Mouse (Mus musculus) embryo, embryonic 11 days (tissue): Measurements from ENCODE around the gene Sirt6.
"Not testable (repeated sequence)": the region's sequence is repeated elsewhere in the genome, so short reads cannot be mapped to it uniquely, and the experiment has no call there.

ENCODE experiments used
- DNase-seq: peaks from one replicate; pipeline ENCODE4 v3.0.0-alpha.2; 2015

Gene Sirt6

DNA sequence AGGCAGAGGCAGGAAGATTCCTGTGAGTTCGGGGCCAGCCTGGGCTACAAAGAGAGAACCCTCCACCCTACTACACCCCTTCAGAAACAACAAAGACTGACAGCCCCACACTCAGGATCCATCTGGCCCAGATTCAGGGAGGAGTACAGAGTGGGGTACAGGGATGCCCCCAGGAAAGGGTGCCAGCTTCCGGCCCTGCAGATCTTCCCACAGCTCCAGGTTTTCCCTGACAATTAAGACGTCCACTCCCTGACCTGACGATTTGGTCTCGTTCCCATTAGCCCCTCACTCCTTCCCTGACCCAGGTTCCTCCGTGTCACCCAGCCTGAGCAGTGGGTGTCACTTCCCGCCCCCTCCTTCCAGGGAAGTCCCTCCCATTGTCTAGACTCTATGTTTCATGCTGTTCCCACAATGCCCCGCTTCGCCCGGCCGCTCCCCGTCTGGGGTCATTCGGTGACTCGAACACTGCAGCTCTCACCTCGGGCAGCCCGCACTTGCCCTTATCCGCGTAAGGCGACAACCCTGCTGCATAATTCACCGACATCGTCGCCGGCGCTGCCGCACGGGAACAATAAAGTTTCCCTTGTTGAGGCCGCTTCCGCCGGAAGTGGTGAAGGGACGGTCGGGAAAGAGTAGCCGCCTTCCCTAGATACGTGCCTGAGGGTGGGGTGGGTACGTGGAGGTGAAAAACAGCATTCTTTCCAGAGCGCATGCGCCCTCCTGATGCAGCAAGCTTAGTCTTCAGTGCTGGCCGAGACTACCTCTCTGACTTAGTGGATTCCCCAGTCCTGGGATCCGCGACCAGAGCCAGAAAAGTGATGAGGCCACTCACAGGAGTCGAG lies at the start of gene Sirt6:
Gene Sirt6, minus strand, starts transcription at position 804 of the 842 bp plus-strand sequence.
- DNase-seq = peak; percentile 97

GRCm38 (mm10) chr10:81656174-81656573 lies 28.6 kb upstream of the Sirt6 start:
- no peak for DNase-seq

- no peak for DNase-seq
Measured at GRCm38 (mm10) chr10:81655178-81655577, 27.6 kb upstream of the Sirt6 start.

DNA sequence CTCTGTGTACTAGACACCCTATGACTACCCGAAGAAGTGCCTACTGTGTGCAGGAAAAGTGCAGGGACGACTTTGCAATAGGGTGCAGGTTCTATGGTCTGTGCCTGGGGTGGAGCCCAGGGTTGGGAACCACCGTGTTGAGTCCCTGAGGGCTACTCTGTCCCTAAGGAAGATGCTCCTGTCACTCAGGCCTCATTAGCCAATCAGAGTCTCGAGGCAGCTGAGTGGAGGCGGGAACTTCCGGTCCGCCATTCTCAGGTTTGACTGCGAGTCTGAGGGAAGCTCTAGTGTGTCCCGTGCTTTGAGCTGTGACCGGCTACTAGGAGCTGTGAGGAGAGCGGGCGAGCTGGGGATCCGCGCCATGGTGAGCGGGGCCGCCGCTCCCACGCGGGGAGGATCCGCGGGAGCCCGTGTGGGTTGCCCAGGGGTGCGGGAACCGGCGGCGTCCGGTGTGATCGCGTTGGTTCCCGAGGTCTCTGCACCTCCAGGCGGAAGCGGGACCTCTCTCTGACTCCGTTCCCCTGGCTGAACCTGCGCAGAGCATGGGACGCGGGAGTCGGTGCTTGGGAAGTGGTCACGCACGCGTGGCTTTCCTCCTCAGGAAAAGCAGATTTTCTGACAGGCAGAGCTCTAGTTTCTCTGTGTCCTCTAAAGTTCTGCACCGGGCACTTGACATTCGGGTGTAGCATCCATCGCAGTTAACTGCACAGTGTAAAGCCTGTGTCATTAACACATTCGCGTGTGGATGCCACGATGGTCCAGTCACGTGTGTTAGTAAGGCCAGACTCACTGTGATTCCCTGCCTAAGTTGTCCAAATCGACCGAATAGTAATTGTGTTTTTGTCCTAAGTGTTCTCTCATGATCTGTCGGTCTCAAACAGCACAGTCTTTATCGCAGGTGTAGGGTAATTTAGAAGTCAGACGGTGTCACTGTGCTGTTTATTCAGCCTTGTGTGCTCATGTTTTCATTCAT lies 21.5 kb upstream of the Sirt6 start, which contains the start of gene Gm10778:
Gene Gm10778, plus strand, starts transcription at position 257 of the 973 bp plus-strand sequence.
- DNase-seq = peak; percentile 93

- no peak for DNase-seq
Measured at GRCm38 (mm10) chr10:81646015-81646555, 18.5 kb upstream of the Sirt6 start.

DNA sequence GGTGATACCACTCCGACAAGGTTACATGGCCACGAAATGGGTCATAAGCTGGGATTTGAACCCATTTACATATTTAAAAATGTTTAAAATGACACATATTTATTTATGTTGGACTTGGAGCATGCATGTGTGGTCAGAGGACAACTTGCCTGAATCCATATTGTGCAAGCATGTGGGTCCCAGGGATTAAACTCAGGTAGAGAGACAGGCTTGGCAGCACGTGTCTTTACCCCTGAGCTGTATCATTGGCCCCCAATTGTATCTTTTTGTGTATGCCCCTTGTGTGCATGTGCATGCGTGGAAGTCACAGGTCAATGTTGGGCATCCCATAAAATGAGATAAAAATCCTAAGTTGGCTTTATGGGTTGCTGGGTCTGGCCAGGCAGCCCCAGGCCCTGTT lies 17.8 kb upstream of the Sirt6 start:
- no peak for DNase-seq

DNA sequence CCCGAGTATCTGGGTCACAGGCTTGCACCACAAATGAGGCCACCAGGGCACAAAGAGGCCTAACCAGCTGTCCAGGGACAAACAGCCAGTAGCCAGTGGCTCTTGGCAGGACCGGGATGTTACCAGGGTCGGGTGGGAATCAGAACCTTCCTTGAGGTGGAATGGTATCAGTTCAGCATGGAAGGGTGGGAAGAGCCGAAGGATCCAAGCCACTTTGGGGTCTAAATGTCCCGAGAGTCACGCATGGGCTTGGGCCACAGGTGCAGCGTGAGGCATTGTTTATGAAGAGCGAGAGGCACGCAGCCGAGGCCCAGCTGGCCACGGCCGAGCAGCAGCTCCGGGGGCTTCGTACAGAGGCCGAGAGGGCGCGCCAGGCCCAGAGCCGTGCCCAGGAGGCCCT lies 17.1 kb upstream of the Sirt6 start:
- no peak for DNase-seq

DNA sequence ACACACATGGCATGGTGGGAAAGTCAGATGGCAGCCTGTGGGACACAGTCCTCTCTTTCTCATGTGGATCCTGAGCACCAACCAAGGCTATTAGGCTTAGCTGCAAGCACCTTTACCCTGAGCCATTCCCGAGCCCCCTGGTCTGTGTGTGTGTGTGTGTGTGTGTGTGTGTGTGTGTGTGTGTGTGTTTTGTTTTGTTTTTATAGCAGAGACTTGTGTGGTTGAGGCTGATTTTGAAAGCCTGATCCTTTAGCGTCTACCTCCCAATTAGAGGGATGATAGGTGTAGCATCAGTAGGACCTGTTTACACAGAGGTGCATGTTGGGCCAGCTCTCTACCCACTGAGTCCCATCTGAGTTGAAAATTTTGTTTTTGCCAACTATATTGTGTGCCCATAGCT lies 16.6 kb upstream of the Sirt6 start:
- no peak for DNase-seq

GRCm38 (mm10) chr10:81643449-81644055 lies 16.0 kb upstream of the Sirt6 start:
- DNase-seq = peak; percentile 97

GRCm38 (mm10) chr10:81642648-81643448 lies 15.3 kb upstream of the Sirt6 start:
- no peak for DNase-seq

- DNase-seq = no peak
Measured at GRCm38 (mm10) chr10:81641978-81642647, 14.5 kb upstream of the Sirt6 start.

DNA sequence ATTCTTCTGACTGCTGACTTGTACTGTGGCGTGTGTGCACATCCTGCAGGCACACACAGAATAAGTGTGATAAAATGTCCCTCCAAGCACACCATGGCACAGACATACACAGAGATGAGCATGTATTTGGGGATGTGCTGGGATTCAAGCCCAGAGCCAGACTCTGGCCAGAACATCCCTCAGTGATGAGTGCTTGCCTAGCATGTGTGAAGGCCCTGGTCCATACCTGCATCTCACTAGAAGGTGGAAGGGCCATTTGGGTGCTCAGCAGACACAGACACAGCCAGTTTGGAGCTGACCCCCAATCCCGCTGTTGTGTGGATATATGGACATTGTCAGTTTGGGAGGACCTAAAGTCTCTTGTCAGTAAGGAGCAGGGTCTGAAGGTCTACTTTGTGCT lies 14.0 kb upstream of the Sirt6 start:
- no peak for DNase-seq

DNA sequence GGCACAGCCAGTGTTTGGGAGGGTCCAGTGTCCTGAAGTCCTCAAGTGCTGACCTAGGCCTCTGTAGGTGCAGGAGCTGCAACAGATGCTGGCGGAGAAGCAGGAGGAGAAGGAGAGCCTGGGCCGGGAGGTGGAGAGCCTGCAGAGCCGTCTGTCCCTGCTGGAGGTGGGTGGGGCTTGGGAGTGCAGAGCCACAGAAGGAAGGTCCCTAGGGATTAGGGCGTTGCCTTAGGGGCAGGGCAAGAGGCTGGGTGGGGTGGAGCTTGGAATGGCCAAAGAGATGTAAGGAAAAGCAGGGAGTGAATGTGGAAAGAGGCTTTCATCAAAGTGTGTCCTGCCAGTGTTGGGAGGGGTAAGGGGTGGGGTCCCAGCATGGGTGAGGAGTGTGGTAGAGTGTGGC lies 13.2 kb upstream of the Sirt6 start:
- DNase-seq = not testable (repeated sequence)

DNA sequence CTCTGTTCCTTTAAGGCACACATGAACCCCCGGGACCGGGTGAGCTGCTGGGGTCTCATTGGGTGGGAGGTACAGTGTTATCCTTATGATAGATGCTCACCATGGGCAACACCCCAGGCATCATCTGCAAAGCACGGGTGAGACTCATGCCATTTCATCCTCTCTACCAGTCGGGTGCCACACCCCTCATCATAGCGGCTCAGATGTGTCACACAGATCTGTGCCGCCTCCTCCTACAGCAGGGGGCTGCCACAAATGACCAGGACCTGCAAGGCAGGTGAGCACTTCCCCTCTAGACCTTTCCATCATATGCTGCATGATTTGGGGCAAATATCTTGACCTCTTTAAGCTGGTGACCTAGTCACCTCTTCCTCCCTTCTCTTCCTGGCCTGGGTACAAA lies 10.5 kb upstream of the Sirt6 start:
- no peak for DNase-seq

DNA sequence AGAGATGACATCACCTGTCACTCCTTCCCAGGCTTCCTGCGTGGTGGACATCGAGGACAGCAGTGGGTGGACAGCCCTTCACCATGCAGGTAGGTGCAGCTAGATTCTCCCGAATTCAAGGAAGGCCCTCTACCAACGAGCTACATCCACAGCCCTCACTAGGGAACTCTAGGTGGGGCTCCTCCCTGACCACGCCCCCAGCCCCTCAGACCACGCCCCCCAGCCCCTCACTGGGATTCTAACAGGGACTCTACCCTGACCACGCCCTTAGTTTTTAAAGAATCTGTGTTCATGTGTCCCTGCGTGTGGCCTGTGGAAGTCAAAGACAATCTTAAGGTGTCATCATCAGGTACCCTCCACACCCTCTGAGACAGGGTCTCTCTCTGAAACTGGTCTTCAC lies 8.7 kb upstream of the Sirt6 start:
- DNase-seq = no peak

DNA sequence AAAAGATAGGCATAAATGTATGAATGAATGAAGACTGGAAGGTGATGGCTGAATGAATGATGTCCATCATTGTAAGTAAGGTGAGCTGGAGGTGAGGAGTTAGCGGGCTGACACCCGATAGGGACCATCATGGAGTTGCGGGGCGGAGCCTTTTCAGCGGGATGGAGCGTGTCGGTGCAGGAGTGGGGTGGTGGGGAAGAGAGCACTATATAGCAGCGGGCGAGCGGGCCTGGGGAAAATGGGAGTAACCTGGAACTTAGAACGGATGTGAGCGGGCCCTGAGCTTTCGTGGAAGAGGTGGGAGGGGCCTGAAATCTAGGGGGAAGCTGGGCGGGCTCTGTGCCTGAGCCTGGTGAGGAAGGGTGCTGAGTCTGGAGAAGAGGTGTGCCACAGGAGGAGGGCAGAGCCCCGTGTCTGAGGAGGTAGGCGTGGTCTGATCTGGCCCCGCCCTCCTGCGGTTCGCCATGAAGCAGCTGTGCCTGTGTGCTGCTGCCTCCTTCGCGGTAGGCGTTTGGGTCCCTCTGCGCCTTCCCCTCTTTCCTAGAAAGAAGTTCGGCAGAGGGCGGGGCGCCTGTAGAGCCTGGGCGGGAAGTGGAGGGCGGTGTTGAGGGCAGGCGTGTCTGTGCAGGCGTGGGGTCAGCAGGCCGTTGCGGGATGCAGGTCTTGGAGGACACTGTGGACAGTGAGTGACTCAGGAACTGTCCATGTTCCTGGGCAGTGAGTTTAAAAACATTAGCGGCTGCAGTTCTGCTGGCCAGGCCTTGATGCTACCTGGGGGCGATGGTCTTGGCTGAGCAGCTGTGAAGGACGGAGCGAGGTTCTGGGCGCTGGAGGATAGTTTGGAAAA lies 5.9 kb upstream of the Sirt6 start:
- peak; percentile 89 for DNase-seq

DNA sequence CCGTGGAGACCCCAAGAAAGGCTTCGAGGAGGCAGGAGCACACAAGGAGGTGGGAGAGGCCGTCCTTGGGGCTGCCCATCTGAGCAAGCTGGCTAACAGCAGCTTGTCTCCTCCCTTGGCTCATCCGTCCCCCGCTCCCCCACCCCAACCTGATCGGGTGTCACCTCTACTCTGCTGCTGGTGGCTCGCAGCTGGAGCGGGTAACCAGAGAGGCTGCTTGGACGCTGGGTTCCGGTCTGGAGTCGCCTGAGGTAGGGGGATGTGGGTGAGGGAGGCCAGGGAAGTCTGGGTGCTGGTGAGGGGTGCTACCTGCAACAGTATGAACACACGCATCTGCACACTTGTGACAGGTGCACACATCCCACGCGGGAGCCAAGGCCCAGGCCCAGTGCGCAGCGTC lies 793 bp upstream of the Sirt6 start, which contains the start of gene Ankrd24:
Gene Ankrd24, plus strand, starts transcription at position 151 of the 400 bp plus-strand sequence.
- no peak for DNase-seq

DNA sequence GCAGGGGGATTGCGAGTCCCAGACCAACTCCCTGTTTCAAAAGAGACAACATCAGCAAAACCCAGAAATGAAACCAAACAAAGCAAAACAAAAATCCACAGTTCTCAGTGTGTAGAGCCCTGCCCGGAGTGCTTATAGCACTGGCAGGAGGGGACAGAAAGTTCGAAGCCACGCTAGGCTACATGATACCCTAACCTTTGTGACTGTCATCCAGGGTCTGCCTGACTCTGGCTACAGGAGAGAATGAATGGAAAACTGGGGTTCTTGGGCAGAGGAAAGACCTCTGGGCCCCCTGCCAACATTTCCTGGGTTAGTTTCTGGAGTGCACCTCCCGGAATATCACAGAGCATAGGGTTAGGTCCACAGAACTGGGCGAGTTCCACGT lies 231 bp upstream of the Sirt6 start:
- DNase-seq = no peak

- peak; percentile 14 for DNase-seq
Measured at GRCm38 (mm10) chr10:81626101-81626993, 1.2 kb downstream of the Sirt6 start.
